Mouse (Mus musculus) bone marrow, adult 2 months (tissue): Measurements from ENCODE around the gene Il20ra. TPM values are rescaled to one million over a fixed set of nuclear protein-coding genes. Genes with fewer than 3 reads are reported as not detected.
"Not testable (repeated sequence)": the region's sequence is repeated elsewhere in the genome, so short reads cannot be mapped to it uniquely, and the experiment has no call there.

Experiments
- H3K27ac ChIP-seq: fragments of 200-500 bp; 2 replicates; pipeline ENCODE4 v1.5.1; 2012; ENCODE audit warnings: low read depth, mild to moderate bottlenecking, control low read depth, inconsistent platforms, low read length; ENCODE audit not compliant: control insufficient read depth, poor library complexity, insufficient read depth
- H3K4me1 ChIP-seq: fragments of 200-500 bp; 2 replicates; pipeline ENCODE4 v1.6.1; 2011; ENCODE audit warnings: low read length; ENCODE audit not compliant: control insufficient read depth, insufficient read depth
- H3K4me3 ChIP-seq: fragments of 200-500 bp; replicated peaks from 2 replicates; pipeline ENCODE3; 2011; ENCODE audit warnings: mild to moderate bottlenecking, low read depth, low read length, control low read depth; ENCODE audit not compliant: control insufficient read depth
- CTCF ChIP-seq: fragments of 200-500 bp; IDR thresholded peaks from 2 replicates; pipeline ENCODE4 v1.5.1; 2011; ENCODE audit warnings: low read length, control low read depth; ENCODE audit not compliant: control insufficient read depth, insufficient read depth
- POLR2A ChIP-seq: fragments of 200-500 bp; IDR thresholded peaks from 2 replicates; pipeline ENCODE4 v1.6.1; 2011; ENCODE audit warnings: low read depth, mild to moderate bottlenecking, control low read depth, low read length, borderline replicate concordance; ENCODE audit not compliant: control insufficient read depth
- WGBS: fragments of 180-500 bp; shearing (Covaris S2); methylation state at CpG from one replicate; pipeline ENCODE4 v1.1.7; 2018; 5-methylcytosine and 5-hydroxymethylcytosine counted together
- polyA plus RNA-seq: library from polyadenylated mRNA; stranded (reverse); fragments of >200 nt; gene quantifications from 2 replicates; pipeline ENCODE4 v1.2.4, GENCODE M21; 2011; ENCODE audit warnings: low replicate concordance; ENCODE audit not compliant: missing spikeins, insufficient read depth, insufficient read length

Il20ra gene
- polyA plus RNA-seq, 1 experiment = not detected

GRCm38 (mm10) chr10:19724158-19724832 is 11.9 kb downstream of the Il20ra start:
- 75% methylated on average over 11 of the region's 11 CpGs for WGBS
- H3K4me1 ChIP-seq = peaks cover 2% of the 10 kb centered on the region; the same call in 1 of the 2 replicates
- H3K4me3 ChIP-seq = no peak overlapping the region
- no peak overlapping the region for H3K27ac ChIP-seq
- TF ChIP-seq CTCF (no peak), POLR2A (no peak)

- H3K27ac ChIP-seq = peak overlapping the region; percentile 0; the same call in 1 of the 2 replicates
- not testable (repeated sequence) for H3K4me1 ChIP-seq, H3K4me3 ChIP-seq
- 9% methylated on average over 2 of the region's 2 CpGs for WGBS
Measured at GRCm38 (mm10) chr10:19738442-19738841, 26.1 kb downstream of the Il20ra start.

- TF ChIP-seq CTCF = no peak
- no peak for TF ChIP-seq POLR2A
- peaks cover 2% of the 10 kb centered on the region for H3K4me1 ChIP-seq
- 19% methylated on average over 1 of the region's 1 CpGs for WGBS
- no peak overlapping the region for H3K4me3 ChIP-seq
- H3K27ac ChIP-seq = no peak overlapping the region
Measured at GRCm38 (mm10) chr10:19745662-19746061, 33.3 kb downstream of the Il20ra start.

- 16% methylated on average over 1 of the region's 1 CpGs for WGBS
- TF ChIP-seq CTCF = no peak
- no peak for TF ChIP-seq POLR2A
Measured at GRCm38 (mm10) chr10:19746156-19746555, 33.8 kb downstream of the Il20ra start.

GRCm38 (mm10) chr10:19747661-19748060 is 35.3 kb downstream of the Il20ra start:
- no peak for TF ChIP-seq POLR2A
- TF ChIP-seq CTCF = no peak
- no peak overlapping the region for H3K4me3 ChIP-seq
- no peak overlapping the region for H3K27ac ChIP-seq
- H3K4me1 ChIP-seq = peaks cover 2% of the 10 kb centered on the region
- 15% methylated on average over 4 of the region's 4 CpGs for WGBS

More at GRCm38 (mm10) chr10:19746156-19746555, 33.8 kb downstream of the Il20ra start:
- H3K27ac ChIP-seq = no peak overlapping the region
- no peak overlapping the region for H3K4me3 ChIP-seq
- peaks cover 2% of the 10 kb centered on the region for H3K4me1 ChIP-seq

GRCm38 (mm10) chr10:19765459-19765858 is 53.1 kb downstream of the Il20ra start:
- Histone ChIP-seq H3K4me1 (peaks cover 2% of the 10 kb centered on the region), H3K27ac (no peak overlapping the region), H3K4me3 (no peak overlapping the region)
- no peak for TF ChIP-seq CTCF
- no peak for TF ChIP-seq POLR2A
- 16% methylated on average over 2 of the region's 2 CpGs for WGBS

GRCm38 (mm10) chr10:19779092-19779491 is 66.7 kb downstream of the Il20ra start:
- Histone ChIP-seq H3K4me1 (no peaks in the 10 kb centered on the region), H3K27ac (no peak overlapping the region), H3K4me3 (no peak overlapping the region)
- no peak for TF ChIP-seq POLR2A
- TF ChIP-seq CTCF = no peak
- WGBS = 77% methylated on average over 12 of the region's 12 CpGs

- no peak overlapping the region for H3K27ac ChIP-seq
- H3K4me3 ChIP-seq = no peak overlapping the region
- WGBS = 46% methylated on average over 5 of the region's 5 CpGs
- no peak for TF ChIP-seq POLR2A
- peak; percentile 44 for TF ChIP-seq CTCF
- no peaks in the 10 kb centered on the region for H3K4me1 ChIP-seq
Measured at GRCm38 (mm10) chr10:19781365-19781764, 69.0 kb downstream of the Il20ra start.

- TF ChIP-seq POLR2A (no peak), CTCF (no peak)
- H3K4me1 ChIP-seq = no peaks in the 10 kb centered on the region
- WGBS = 21% methylated on average over 8 of the region's 8 CpGs
- H3K4me3 ChIP-seq = no peak overlapping the region
- no peak overlapping the region for H3K27ac ChIP-seq
Measured at GRCm38 (mm10) chr10:19794996-19795395, 82.6 kb downstream of the Il20ra start.

- 57% methylated on average over 7 of the region's 7 CpGs for whole genome bisulfite sequencing
- no peak for TF ChIP-seq CTCF
- no peak for TF ChIP-seq POLR2A
Measured at GRCm38 (mm10) chr10:19802958-19803357, 90.6 kb downstream of the Il20ra start.

More at GRCm38 (mm10) chr10:19802958-19803357, 90.6 kb downstream of the Il20ra start:
- Histone ChIP-seq H3K4me3 (no peak overlapping the region), H3K27ac (no peak overlapping the region), H3K4me1 (no peaks in the 10 kb centered on the region; the same call in 1 of the 2 replicates)
